Mouse (Mus musculus) cerebellum, adult 2 months (tissue): ENCODE measurements at regions not wholly inside any gene's neighbourhood (a gene's known extent, or its start where the extent isn't known, plus 50 kb on each side); places are given as distances from the start of the nearest gene placed in this dataset.

ENCODE experiments used
- DNase-seq, 2 experiments: peaks; one replicate each; pipeline ENCODE4 v3.0.0; 2021
- H3K27ac ChIP-seq: fragments of 200-500 bp; 2 replicates; pipeline ENCODE4 v1.5.1; 2012; ENCODE audit warnings: low read length, control low read depth, inconsistent platforms; ENCODE audit not compliant: insufficient read depth
- H3K27me3 ChIP-seq: fragments of 200-500 bp; 2 replicates; pipeline ENCODE4 v1.6.1; 2012; ENCODE audit warnings: inconsistent platforms, mild to moderate bottlenecking, low read length, moderate library complexity; ENCODE audit not compliant: control insufficient read depth, insufficient read depth
- H3K4me1 ChIP-seq: fragments of 200-500 bp; 2 replicates; pipeline ENCODE4 v1.6.1; 2011; ENCODE audit warnings: low read length; ENCODE audit not compliant: control insufficient read depth, insufficient read depth
- H3K4me3 ChIP-seq: fragments of 200-500 bp; replicated peaks from 2 replicates; pipeline ENCODE3; 2011; ENCODE audit warnings: mild to moderate bottlenecking, low read depth, low read length, control low read depth; ENCODE audit not compliant: insufficient read depth
- CTCF ChIP-seq: fragments of 200-500 bp; IDR thresholded peaks from 2 replicates; pipeline ENCODE4 v1.5.1; 2011; ENCODE audit warnings: low read depth, mild to moderate bottlenecking, control low read depth, low read length, moderate library complexity, borderline replicate concordance; ENCODE audit not compliant: insufficient read depth
- POLR2A ChIP-seq: fragments of 200-500 bp; IDR thresholded peaks from 2 replicates; pipeline ENCODE4 v1.6.1; 2011; ENCODE audit warnings: low read length, control low read depth, borderline replicate concordance; ENCODE audit not compliant: insufficient read depth
- WGBS: fragments of 180-500 bp; shearing (Covaris S2); methylation state at CpG from one replicate; pipeline ENCODE4 v1.1.7; 2018; 5-methylcytosine and 5-hydroxymethylcytosine counted together

DNA sequence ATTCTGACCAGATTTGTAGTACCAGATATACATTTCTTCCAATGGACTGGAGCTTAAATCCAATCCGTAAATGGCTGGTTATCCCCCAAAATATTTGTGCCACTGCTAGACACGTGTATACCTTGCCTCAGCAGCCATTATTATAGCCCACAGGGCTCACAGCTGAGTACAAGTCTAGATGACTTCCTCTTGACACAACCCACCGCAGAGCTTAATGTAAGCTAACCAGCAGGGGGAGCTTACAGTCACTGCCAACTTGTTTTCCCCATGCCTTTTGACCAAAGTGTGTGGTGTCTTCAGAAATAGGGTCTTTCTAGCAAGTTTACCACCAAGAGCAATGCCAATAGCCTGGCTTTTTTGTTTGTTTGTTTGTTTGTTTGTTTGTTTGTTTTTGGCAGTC, 316.6 kb downstream of the Elavl2 start:
- Histone ChIP-seq H3K27me3 (no peaks in the 10 kb centered on the region; the same call in 1 of the 2 replicates), H3K4me3 (no peak overlapping the region), H3K27ac (no peak overlapping the region), H3K4me1 (no peaks in the 10 kb centered on the region)
- TF ChIP-seq CTCF: peak; percentile 23; the same call in 1 of the 2 replicates
- no peak for TF ChIP-seq POLR2A
- WGBS: 44% methylated on average over 3 of the region's 3 CpGs
- DNase-seq: peak in 1 of 2 experiments; percentile 18

DNA sequence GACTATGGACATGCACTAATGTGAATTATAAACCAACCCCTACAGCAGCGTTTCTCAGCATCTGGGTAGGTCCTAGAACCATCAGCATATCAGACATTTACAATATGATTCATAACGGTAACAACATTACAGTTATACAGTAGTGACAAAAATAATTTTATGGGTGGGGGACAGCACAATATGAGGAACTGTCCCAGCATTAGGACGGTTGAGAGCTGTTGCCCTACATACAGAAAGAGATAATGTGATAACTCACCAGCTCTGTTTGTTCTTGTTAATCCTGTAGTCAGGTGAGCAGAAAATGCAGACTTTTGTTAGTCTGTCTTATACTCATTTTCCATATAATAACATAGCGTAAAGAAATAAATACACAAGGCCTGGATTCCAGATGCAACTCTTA, 319.1 kb downstream of the Elavl2 start:
- Histone ChIP-seq H3K27me3 (no peaks in the 10 kb centered on the region; the same call in 1 of the 2 replicates), H3K4me3 (no peak overlapping the region), H3K4me1 (no peaks in the 10 kb centered on the region), H3K27ac (no peak overlapping the region)
- 95% methylated on average over 4 of the region's 4 CpGs for WGBS
- no peak for DNase-seq
- TF ChIP-seq CTCF: no peak
- TF ChIP-seq POLR2A: no peak

DNA sequence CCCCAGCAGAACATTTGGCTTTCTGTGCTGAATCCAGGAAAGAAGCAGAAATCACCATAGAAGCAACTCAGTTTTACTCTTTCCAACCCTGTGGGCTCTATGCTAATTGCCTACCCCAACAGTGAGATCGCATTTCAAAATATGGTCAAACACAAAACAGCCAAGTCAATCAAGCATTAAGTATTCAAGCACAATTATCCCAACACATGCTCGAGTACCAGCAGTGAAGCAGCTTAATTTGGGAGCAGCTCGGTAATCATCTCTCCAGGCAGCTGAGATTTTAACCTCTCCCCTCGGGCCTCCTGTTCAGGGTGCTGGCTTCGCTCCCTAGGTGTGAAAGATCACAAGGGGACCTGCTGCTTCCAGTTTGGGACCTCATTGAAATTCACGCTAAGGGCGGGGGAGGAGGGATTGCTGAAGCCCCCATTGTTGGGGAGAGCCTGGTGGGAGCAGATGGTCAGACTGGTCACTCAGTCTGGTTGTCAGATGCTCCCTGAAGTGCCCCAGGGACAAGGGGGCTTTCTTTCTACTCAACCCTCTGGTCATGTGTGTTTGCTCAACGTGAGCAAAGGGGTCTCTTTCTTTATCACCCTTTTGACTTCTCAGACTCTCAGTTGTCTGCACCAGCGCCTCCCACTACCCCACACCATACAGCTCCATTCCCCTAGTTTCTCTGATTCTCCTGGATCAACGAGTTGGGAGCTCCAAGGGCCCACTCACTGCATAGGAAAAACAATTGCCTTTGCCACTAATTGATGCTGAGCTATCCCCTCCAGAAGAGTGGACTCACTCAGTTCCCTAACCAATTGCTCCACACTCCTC, 319.8 kb downstream of the Elavl2 start:
- Histone ChIP-seq H3K27me3 (no peaks in the 10 kb centered on the region; the same call in 1 of the 2 replicates), H3K27ac (no peak overlapping the region), H3K4me3 (no peak overlapping the region), H3K4me1 (no peaks in the 10 kb centered on the region)
- WGBS: 32% methylated on average over 10 of the region's 10 CpGs
- DNase-seq: no peak
- no peak for TF ChIP-seq CTCF
- no peak for TF ChIP-seq POLR2A

DNA sequence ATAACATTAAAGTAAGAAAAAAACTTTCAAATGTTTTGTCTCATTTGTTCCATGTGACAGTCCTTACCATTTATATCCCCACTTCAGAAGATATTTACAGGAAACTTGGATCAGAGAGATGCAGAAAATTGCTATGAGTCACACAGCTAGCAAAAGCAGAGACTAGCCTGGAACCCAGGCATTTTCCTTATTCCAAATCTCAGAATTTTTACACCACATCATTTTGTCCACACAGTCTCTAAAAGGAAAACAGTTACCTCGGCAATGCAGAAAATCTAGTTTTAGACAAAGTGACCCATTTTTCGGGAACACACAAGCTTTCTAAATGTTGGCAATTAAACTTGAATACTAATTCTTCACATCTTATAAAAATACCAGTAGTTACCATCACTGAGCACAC, 329.3 kb downstream of the Elavl2 start:
- DNase-seq: no peak
- Histone ChIP-seq H3K27me3 (no peaks in the 10 kb centered on the region), H3K27ac (no peak overlapping the region), H3K4me3 (no peak overlapping the region), H3K4me1 (no peaks in the 10 kb centered on the region)
- TF ChIP-seq CTCF (no peak), POLR2A (no peak)
- 96% methylated on average over 2 of the region's 2 CpGs for WGBS

DNA sequence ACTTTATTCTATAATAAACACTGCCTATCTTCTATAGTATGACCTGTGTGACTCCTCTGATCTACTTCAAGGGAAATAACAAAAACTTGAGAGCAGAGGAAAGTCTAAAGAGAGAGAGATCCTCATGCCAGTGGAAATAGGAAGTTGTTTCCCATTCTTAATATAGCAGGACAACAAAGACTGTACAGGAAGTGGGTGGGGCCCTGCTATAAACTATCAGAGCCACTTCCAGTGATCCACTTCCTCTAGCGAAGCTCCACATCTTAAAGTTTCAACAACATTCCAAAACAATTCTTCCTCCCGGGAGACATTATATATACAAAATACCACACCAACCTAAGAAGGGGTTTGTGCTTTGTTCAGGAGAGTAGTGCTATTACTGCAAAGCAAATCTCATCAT, 339.7 kb downstream of the Elavl2 start:
- H3K27me3 ChIP-seq: no peaks in the 10 kb centered on the region
- no peak overlapping the region for H3K27ac ChIP-seq
- H3K4me1 ChIP-seq: no peaks in the 10 kb centered on the region
- no peak for TF ChIP-seq POLR2A
- no peak for TF ChIP-seq CTCF
- DNase-seq: no peak
- H3K4me3 ChIP-seq: no peak overlapping the region
- WGBS: 94% methylated on average over 2 of the region's 2 CpGs

DNA sequence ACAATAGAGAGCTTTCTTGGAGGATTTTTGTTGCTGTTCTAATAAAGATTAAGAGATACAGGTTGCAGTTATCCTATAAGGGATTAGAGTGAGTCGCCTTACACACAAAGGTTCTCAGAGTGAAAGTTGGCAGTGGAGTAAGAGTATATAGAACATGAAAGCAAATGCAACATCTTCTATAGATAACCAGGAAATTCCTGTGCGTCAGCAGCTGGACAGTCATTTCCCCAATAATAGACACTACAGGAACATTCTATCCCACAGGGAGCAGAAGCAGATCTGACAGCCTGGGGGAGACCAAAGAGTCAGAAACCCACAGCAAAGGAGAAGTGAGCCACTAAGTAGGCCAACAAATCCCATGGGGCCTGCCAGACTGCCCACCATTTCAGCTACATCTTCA, 348.7 kb downstream of the Elavl2 start:
- TF ChIP-seq CTCF: no peak
- no peak for TF ChIP-seq POLR2A
- 93% methylated on average over 2 of the region's 2 CpGs for WGBS
- Histone ChIP-seq H3K4me1 (no peaks in the 10 kb centered on the region), H3K4me3 (no peak overlapping the region), H3K27ac (no peak overlapping the region), H3K27me3 (no peaks in the 10 kb centered on the region)
- DNase-seq: no peak

DNA sequence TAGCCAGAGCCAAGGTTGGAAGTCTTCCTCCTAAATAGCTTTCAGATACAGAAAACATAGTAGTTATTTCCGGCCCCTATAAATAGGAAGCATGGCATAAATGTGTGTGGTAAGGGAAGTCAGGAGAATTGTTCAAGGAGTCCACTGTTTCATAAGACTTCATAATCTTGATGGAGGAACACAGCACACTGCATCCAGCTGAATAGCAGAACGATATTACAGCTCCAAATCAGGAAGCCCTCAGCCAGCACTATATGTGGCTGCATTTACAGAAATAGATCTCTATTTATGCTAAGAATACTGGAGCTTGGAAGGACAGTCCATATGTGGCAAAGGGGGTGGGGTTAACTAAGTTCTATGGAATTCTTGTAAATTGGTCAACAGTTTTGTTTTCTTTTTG, 371.1 kb downstream of the Elavl2 start:
- H3K27me3 ChIP-seq: no peaks in the 10 kb centered on the region
- H3K4me3 ChIP-seq: no peak overlapping the region
- no peak for DNase-seq
- no peaks in the 10 kb centered on the region for H3K4me1 ChIP-seq
- WGBS: 94% methylated on average over 2 of the region's 2 CpGs
- TF ChIP-seq POLR2A: no peak
- TF ChIP-seq CTCF: no peak
- H3K27ac ChIP-seq: no peak overlapping the region

DNA sequence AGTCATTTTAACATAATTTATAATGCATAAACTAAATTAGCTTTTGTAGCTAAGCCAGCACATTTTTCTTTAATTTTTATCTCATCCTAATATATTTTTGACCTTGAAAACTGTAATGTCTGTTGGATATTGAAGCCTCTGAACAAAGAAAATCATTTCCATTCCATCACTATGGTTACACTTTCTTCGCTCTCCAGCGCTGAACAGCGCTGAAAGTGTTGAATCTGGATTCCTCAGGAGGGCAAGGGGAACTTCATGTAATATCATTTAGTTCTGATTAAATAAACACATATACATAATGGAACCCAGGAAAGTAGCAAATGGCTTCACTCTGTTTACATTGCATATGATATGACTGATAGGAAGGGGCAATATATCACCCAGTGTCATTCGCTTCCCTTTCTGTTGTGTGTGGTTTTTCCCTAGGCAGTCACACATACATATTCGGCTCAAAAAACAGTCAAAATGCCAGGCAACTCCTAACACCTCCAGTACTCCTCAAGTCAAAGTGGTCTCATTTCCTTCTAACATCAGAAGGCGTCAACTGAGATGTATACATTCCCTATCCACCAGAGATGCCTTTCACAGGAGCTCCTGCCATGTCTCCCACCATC, 372.5 kb downstream of the Elavl2 start:
- 95% methylated on average over 6 of the region's 6 CpGs for WGBS
- no peak for DNase-seq
- Histone ChIP-seq H3K27me3 (no peaks in the 10 kb centered on the region), H3K27ac (no peak overlapping the region), H3K4me3 (no peak overlapping the region), H3K4me1 (no peaks in the 10 kb centered on the region)
- no peak for TF ChIP-seq CTCF
- TF ChIP-seq POLR2A: no peak
